Mouse (Mus musculus) liver, adult 2 months (tissue): ENCODE data around the gene Bcl2. TPM values are rescaled to one million over a fixed set of nuclear protein-coding genes. Genes with fewer than 3 reads are reported as not detected.

Experiments
- DNase-seq: peaks from one replicate; pipeline ENCODE4 v3.0.0-alpha.2; 2011; ENCODE audit warnings: low read depth, low spot score; ENCODE audit errors: extremely low read depth
- H3K27ac ChIP-seq: fragments of 200-500 bp; replicated peaks from 2 replicates; pipeline ENCODE4 v1.5.1; 2012; ENCODE audit warnings: low read depth, mild to moderate bottlenecking, control low read depth, inconsistent platforms, low read length; ENCODE audit not compliant: insufficient read depth
- H3K27me3 ChIP-seq: fragments of 200-500 bp; 2 replicates; pipeline ENCODE4 v1.6.1; 2012; ENCODE audit warnings: mild to moderate bottlenecking, moderate library complexity, low read length, inconsistent platforms; ENCODE audit not compliant: control insufficient read depth, insufficient read depth
- H3K36me3 ChIP-seq: fragments of 200-500 bp; 2 replicates; pipeline ENCODE4 v1.6.1; 2012; ENCODE audit warnings: low read length, inconsistent platforms; ENCODE audit not compliant: control insufficient read depth, insufficient read depth
- H3K4me1 ChIP-seq: fragments of 200-500 bp; 2 replicates; pipeline ENCODE4 v1.6.1; 2011; ENCODE audit warnings: low read length; ENCODE audit not compliant: control insufficient read depth, insufficient read depth
- H3K4me3 ChIP-seq: fragments of 200-500 bp; 2 replicates; pipeline ENCODE4 v1.5.1; 2011; ENCODE audit warnings: low read depth, mild to moderate bottlenecking, control low read depth, low read length, moderate library complexity; ENCODE audit not compliant: insufficient read depth
- H3K79me2 ChIP-seq: fragments of 200-500 bp; 2 replicates; pipeline ENCODE4 v1.6.1; 2012; ENCODE audit warnings: inconsistent platforms, mild to moderate bottlenecking, low read length, moderate library complexity; ENCODE audit not compliant: control insufficient read depth, insufficient read depth
- H3K9ac ChIP-seq: fragments of 200-500 bp; 2 replicates; pipeline ENCODE4 v1.6.1; 2012; ENCODE audit warnings: low read depth, mild to moderate bottlenecking, control low read depth, inconsistent platforms, low read length
- CTCF ChIP-seq: fragments of 200-500 bp; IDR thresholded peaks from 2 replicates; pipeline ENCODE4 v1.5.1; 2011; ENCODE audit warnings: low read depth, low read length, control low read depth
- POLR2A ChIP-seq: fragments of 200-500 bp; IDR thresholded peaks from 2 replicates; pipeline ENCODE4 v1.6.1; 2011; ENCODE audit warnings: low read length, control low read depth; ENCODE audit not compliant: insufficient read depth; ENCODE audit errors: extremely low read depth
- WGBS: fragments of 180-500 bp; shearing (Covaris S2); methylation state at CpG from one replicate; pipeline ENCODE4 v1.1.7; 2018; 5-methylcytosine and 5-hydroxymethylcytosine counted together
- polyA plus RNA-seq: library from polyadenylated mRNA; depleted of rRNA; stranded (reverse); fragments of >200 nt; gene quantifications from 2 replicates; pipeline ENCODE4 v1.2.3, GENCODE M21; 2012
- total RNA-seq: library from RNA; depleted of rRNA; stranded (reverse); fragments of >200 nt; gene quantifications from 2 replicates; pipeline ENCODE4 v1.2.3, GENCODE M21; 2014

Bcl2 gene
- total and polyA plus RNA-seq, 2 experiments: 0.26 to 1.5 TPM

DNA sequence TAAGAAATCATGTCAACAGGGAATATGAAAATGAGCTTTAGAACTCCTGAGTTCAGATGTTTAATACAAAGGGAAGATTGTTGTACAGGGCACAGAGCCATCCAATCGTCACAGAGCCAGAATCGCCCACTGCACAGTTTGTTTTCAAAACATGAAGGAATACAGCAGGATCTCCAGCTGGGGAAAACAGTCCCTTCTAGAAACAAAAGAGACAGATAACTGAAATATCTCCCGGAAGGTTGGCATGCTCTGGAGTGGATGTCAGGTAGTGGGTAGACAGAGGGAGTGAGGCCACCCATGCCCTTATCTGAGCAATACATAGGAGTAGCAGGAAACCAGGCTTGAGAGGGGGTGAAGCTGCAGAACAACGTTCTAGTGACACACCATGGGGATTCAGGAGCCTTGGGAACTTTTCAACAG is 60.6 kb downstream of the Bcl2 start:
- TF ChIP-seq POLR2A: no peak
- TF ChIP-seq CTCF: no peak
- H3K9ac ChIP-seq: no peak overlapping the region
- H3K27ac ChIP-seq: no peak overlapping the region
- H3K27me3 ChIP-seq: no peaks in the 10 kb centered on the region
- no peaks in the 10 kb centered on the region for H3K36me3 ChIP-seq
- WGBS: 60% methylated on average over 4 of the region's 4 CpGs
- H3K79me2 ChIP-seq: no peaks in the 10 kb centered on the region
- DNase-seq: no peak
- H3K4me3 ChIP-seq: no peak overlapping the region
- H3K4me1 ChIP-seq: no peaks in the 10 kb centered on the region

DNA sequence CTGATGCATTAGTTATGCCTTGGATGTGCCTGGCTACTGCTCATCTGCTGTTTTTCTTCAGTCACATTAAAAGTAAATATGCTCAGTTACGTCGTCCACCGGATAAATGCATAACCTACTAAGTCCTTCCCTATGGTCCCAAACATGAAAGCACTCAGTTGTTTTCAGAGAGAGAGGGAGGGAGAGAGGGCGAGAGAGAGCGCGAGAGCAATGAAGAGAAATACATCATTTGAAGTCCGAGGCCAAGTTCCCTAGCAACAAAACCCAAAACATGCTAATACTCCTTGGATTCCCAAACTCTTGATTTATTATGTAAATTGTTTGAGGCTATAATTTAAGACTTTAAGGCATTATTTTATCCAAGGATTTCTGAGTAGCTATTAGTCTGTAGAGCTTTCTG is 62.9 kb downstream of the Bcl2 start:
- DNase-seq: no peak
- Histone ChIP-seq H3K4me3 (no peak overlapping the region), H3K36me3 (no peaks in the 10 kb centered on the region), H3K27me3 (no peaks in the 10 kb centered on the region), H3K4me1 (no peaks in the 10 kb centered on the region), H3K9ac (no peak overlapping the region), H3K79me2 (no peaks in the 10 kb centered on the region), H3K27ac (no peak overlapping the region)
- WGBS: 86% methylated on average over 7 of the region's 7 CpGs
- TF ChIP-seq CTCF: no peak
- TF ChIP-seq POLR2A: no peak

DNA sequence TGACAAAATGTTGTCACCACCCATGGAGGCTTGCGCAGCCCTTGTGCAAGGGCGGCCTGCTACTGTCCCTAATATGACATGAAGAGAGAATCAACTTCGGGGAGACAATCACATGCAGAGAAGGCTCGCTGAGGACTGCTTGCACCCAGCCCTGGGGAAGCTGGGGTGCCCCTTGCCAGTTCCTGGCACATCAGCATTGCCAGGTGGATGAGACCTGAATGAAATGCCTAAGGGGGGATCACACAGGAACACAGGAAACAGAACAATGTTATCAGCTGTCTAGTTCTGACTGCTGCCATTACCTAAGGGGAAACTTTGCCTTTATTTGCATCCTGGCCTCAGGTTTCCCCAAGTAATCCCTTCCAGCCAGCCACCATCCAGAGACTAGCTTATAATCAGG is 63.6 kb downstream of the Bcl2 start:
- Histone ChIP-seq H3K4me1 (no peaks in the 10 kb centered on the region), H3K9ac (no peak overlapping the region), H3K79me2 (no peaks in the 10 kb centered on the region), H3K27me3 (no peaks in the 10 kb centered on the region), H3K36me3 (no peaks in the 10 kb centered on the region), H3K4me3 (no peak overlapping the region), H3K27ac (no peak overlapping the region)
- 91% methylated on average over 4 of the region's 4 CpGs for WGBS
- no peak for DNase-seq
- TF ChIP-seq CTCF (no peak), POLR2A (no peak)

DNA sequence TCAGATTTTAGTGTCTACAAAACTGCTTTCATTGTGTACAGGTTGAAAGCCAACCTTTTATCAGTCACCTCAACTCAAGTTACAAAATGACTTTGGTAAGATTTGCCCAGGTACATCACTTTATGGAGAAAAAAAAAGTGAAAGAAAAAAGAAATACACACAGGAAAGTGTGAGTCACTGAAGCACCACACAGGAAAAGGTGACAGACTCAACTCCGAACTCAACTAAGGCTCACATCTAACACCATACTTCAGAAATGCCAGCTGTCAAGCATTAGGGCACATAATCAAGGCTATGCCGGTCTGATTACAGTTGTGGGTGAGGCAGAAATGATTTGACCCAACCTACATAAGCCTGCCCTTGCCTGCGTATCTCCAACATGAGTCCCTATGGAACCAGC is 66.7 kb downstream of the Bcl2 start:
- no peak overlapping the region for H3K4me3 ChIP-seq
- TF ChIP-seq POLR2A: no peak
- TF ChIP-seq CTCF: no peak
- H3K36me3 ChIP-seq: no peaks in the 10 kb centered on the region
- no peak overlapping the region for H3K9ac ChIP-seq
- H3K27ac ChIP-seq: no peak overlapping the region
- no peaks in the 10 kb centered on the region for H3K4me1 ChIP-seq
- 90% methylated on average over 3 of the region's 3 CpGs for WGBS
- no peaks in the 10 kb centered on the region for H3K27me3 ChIP-seq
- no peak for DNase-seq
- no peaks in the 10 kb centered on the region for H3K79me2 ChIP-seq

DNA sequence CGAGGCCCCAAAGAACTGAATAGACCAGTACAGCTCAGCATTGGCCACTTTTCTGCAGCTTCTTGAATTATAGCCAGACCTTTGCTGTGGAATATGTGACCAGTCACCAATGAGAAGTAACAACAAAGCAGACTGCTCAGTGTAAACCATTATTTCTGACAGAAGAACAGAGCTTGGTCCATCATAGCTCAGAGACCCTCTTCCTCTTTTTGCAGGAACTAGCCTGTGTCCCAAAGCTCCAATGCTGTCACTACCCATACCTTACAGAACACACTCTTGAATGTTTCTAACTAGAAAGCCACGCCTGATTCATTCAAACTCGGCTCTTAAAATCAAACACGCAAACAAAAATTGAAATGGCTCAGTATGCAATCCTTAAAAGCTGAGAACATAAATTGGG is 69.5 kb downstream of the Bcl2 start:
- Histone ChIP-seq H3K9ac (no peak overlapping the region), H3K4me1 (no peaks in the 10 kb centered on the region), H3K36me3 (no peaks in the 10 kb centered on the region), H3K4me3 (no peak overlapping the region), H3K27me3 (no peaks in the 10 kb centered on the region), H3K79me2 (no peaks in the 10 kb centered on the region), H3K27ac (no peak overlapping the region)
- no peak for TF ChIP-seq CTCF
- no peak for TF ChIP-seq POLR2A
- WGBS: 91% methylated on average over 4 of the region's 4 CpGs
- DNase-seq: no peak

DNA sequence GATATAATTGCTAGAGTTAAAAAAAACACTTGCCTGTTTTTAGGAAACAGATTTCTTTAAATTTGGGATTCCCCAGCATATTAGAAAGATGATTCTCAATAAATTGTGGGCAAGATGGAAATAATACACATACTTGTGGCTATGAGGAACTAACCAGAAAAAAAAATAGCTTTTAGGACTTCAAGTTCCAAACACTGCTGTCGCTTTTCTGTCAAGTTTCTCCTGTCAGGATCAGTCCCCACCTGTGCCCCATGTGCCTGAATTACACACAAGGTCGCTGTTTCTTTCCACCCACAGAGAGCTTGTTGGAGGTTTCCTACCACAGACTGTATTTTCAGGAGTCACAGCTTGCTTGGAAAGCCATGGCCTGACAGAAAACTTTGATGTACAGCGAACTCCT is 70.5 kb downstream of the Bcl2 start:
- no peaks in the 10 kb centered on the region for H3K4me1 ChIP-seq
- 58% methylated on average over 3 of the region's 3 CpGs for WGBS
- no peaks in the 10 kb centered on the region for H3K27me3 ChIP-seq

More for the DNA sequence above, 70.5 kb downstream of the Bcl2 start:
- Histone ChIP-seq H3K4me3 (no peak overlapping the region), H3K9ac (no peak overlapping the region), H3K36me3 (no peaks in the 10 kb centered on the region), H3K79me2 (no peaks in the 10 kb centered on the region), H3K27ac (no peak overlapping the region)
- DNase-seq: no peak
- no peak for TF ChIP-seq CTCF
- no peak for TF ChIP-seq POLR2A
